Mouse (Mus musculus) forebrain, embryonic 16.5 days (tissue): ENCODE data around the gene 1700008O03Rik. TPM values are rescaled to one million over a fixed set of nuclear protein-coding genes. Genes with fewer than 3 reads are reported as not detected.
A peak's percentile ranks its signal among the peaks of the same experiment; 100 is the strongest.

Experiments
- ATAC-seq: fragments of 200-750 bp; cut with Nextera tagmentation; 2 replicates; pipeline ENCODE4 v1.8.0; 2017; ENCODE audit warnings: mild to moderate bottlenecking, moderate library complexity
- H3K27ac ChIP-seq: fragments of 300-500 bp; sonication (generic); 2 replicates; pipeline ENCODE4 v1.5.1; 2014; ENCODE audit warnings: low read length, control low read depth
- H3K27me3 ChIP-seq: fragments of 300-500 bp; sonication (generic); replicated peaks from 2 replicates; pipeline ENCODE4 v1.6.1; 2014; ENCODE audit warnings: low read length; ENCODE audit not compliant: control insufficient read depth, insufficient read depth
- H3K36me3 ChIP-seq: fragments of 300-500 bp; sonication (generic); 2 replicates; pipeline ENCODE4 v1.6.1; 2014; ENCODE audit not compliant: control insufficient read depth, insufficient read depth
- H3K4me1 ChIP-seq: fragments of 300-500 bp; sonication (generic); replicated peaks from 2 replicates; pipeline ENCODE4 v1.6.1; 2014; ENCODE audit warnings: low read length; ENCODE audit not compliant: control insufficient read depth, insufficient read depth
- H3K4me2 ChIP-seq: fragments of 300-500 bp; sonication (generic); 2 replicates; pipeline ENCODE4 v1.6.1; 2014; ENCODE audit warnings: mild to moderate bottlenecking, low read length, control low read depth
- H3K4me3 ChIP-seq: fragments of 300-500 bp; sonication (generic); replicated peaks from 2 replicates; pipeline ENCODE4 v1.5.1; 2014; ENCODE audit warnings: mild to moderate bottlenecking, low read length, control low read depth
- H3K9ac ChIP-seq: fragments of 300-500 bp; sonication (generic); replicated peaks from 2 replicates; pipeline ENCODE4 v1.6.1; 2014; ENCODE audit warnings: low read depth, low read length, control low read depth
- H3K9me3 ChIP-seq: fragments of 300-500 bp; sonication (generic); 2 replicates; pipeline ENCODE4 v1.6.1; 2016; ENCODE audit warnings: low read length; ENCODE audit not compliant: control insufficient read depth
- WGBS: fragments of 180-500 bp; shearing (Covaris S2); extraction: QIAGEN DNeasy Blood & Tissue Kit; methylation state at CpG from one replicate; pipeline ENCODE4 v1.1.7; 2014; 5-methylcytosine and 5-hydroxymethylcytosine counted together
- polyA plus RNA-seq: library from polyadenylated mRNA; unstranded; fragments of >200 nt; fragmentation: Nextera tagmentation; extraction: Ambion mirVana; gene quantifications from 2 replicates; pipeline ENCODE4 v1.2.1, GENCODE M21; 2015

The 1700008O03Rik gene
- polyA plus RNA-seq, 1 experiment from 2014 or later: 2.3 TPM

DNA sequence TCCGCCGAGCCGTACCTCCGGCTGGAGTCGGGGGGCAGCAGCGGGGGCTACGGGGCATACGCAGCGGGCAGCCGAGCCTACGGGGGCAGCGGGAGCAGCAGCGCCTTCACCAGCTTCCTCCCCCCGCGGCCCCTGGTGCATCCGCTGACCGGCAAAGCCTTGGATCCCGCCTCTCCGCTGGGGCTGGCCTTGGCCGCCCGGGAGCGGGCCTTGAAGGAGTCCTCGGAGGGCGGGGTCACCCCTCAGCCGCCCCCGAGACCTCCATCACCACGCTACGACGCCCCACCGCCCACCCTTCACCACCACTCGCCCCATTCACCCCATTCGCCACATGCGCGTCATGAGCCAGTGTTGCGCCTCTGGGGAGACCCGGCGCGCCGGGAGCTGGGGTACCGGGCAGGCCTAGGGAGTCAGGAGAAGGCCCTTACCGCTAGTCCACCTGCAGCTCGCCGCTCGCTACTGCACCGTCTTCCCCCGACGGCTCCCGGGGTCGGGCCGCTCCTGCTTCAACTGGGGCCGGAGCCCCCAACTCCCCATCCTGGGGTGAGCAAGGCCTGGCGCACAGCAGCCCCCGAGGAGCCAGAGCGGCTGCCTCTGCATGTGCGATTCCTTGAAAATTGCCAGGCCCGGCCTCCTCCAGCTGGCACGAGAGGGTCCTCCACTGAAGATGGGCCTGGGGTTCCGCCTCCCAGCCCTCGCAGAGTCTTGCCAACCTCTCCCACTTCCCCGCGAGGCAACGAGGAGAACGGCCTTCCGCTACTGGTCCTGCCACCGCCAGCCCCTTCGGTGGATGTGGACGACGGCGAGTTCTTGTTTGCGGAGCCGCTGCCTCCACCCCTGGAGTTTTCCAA is 32.6 kb downstream of the 1700008O03Rik start:
- Histone ChIP-seq H3K4me1 (peaks cover 35% of the 10 kb centered on the region), H3K4me3 (no peak overlapping the region)
- whole genome bisulfite sequencing: 2% methylated on average over 70 of the region's 71 CpGs

DNA sequence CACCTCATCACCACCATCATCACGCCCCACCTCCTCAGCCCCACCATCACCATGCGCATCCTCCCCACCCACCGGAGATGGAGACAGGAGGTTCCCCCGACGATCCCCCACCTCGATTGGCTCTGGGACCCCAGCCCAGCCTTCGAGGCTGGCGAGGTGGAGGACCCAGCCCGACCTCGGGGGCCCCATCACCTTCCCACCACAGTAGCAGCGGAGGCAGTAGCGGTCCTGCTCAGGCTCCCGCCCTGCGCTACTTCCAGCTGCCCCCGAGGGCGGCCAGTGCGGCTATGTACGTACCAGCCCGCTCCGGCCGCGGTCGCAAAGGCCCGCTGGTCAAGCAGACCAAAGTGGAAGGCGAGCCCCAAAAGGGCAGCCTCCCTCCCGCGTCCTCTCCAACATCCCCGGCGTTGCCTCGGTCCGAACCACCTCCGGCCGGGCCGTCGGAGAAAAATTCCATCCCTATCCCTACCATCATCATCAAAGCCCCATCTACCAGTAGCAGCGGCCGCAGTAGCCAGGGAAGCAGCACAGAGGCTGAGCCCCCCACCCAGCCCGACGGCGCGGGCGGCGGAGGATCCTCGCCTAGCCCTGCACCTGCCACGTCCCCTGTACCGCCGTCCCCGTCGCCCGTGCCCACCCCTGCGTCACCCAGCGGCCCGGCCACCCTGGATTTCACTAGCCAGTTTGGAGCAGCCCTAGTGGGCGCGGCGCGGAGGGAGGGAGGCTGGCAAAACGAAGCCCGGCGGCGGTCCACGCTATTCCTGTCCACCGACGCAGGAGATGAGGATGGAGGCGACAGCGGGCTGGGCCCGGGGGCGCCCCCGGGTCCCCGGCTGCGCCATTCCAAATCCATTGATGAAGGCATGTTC is 33.5 kb downstream of the 1700008O03Rik start:
- no peaks in the 10 kb centered on the region for H3K36me3 ChIP-seq
- no peak overlapping the region for H3K4me3 ChIP-seq
- H3K4me1 ChIP-seq: peaks cover 29% of the 10 kb centered on the region
- WGBS: 4% methylated on average over 63 of the region's 71 CpGs
- peak overlapping the region; percentile 29 for H3K9ac ChIP-seq
- no peak overlapping the region for H3K27ac ChIP-seq
- no peak overlapping the region for H3K4me2 ChIP-seq
- no peak; the same call in 1 of the 2 replicates for ATAC-seq
- peaks cover 56% of the 10 kb centered on the region for H3K27me3 ChIP-seq
- H3K9me3 ChIP-seq: no peaks in the 10 kb centered on the region

More for the DNA sequence above, 32.6 kb downstream of the 1700008O03Rik start:
- Histone ChIP-seq H3K27ac (no peak overlapping the region), H3K4me2 (no peak overlapping the region; the same call in 1 of the 2 replicates), H3K36me3 (no peaks in the 10 kb centered on the region), H3K27me3 (peaks cover 64% of the 10 kb centered on the region), H3K9me3 (no peaks in the 10 kb centered on the region), H3K9ac (peak overlapping the region; percentile 29; the same call in 1 of the 2 replicates)
- no peak for ATAC-seq

DNA sequence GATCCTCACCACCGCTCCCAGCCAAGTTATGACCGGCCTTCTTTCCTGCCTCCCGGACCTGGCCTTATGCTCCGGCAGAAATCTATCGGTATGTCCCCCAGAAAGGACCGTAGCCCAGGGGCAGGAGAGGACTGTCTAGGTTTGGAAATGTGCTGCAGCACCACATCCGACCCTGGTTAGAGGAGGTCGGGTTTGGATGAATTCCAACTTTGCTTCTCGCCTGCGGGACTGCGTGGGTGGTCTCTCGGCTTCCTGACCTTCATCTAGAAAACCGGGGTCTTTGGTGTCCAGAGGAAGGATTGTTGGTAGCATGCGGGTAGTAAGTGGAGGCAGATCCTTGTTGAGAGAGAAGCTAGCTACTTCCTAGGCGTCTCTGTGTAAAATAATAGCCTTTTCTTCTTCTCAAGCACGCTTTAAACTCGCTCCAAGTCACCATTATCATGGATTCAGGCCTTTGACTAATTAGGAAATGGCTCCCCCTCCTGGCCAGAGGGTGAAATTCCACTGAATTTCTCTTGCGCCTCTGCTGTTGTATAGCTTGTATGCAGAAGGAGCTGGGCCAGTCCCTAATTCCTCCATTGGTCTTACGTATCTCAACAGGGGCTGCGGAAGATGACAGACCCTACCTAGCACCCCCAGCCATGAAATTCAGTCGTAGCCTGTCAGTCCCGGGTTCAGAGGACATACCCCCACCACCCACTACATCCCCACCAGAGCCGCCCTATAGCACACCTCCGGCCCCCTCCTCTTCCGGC is 34.5 kb downstream of the 1700008O03Rik start:
- Histone ChIP-seq H3K4me1 (peaks cover 26% of the 10 kb centered on the region), H3K27me3 (peaks cover 48% of the 10 kb centered on the region), H3K36me3 (peaks cover 2% of the 10 kb centered on the region; the same call in 1 of the 2 replicates), H3K4me3 (peak overlapping the region; percentile 11), H3K27ac (no peak overlapping the region), H3K9ac (peak overlapping the region; percentile 34), H3K9me3 (no peaks in the 10 kb centered on the region), H3K4me2 (peak overlapping the region; percentile 45)
- peak; percentile 48 for ATAC-seq
- 4% methylated on average over 25 of the region's 25 CpGs for WGBS

DNA sequence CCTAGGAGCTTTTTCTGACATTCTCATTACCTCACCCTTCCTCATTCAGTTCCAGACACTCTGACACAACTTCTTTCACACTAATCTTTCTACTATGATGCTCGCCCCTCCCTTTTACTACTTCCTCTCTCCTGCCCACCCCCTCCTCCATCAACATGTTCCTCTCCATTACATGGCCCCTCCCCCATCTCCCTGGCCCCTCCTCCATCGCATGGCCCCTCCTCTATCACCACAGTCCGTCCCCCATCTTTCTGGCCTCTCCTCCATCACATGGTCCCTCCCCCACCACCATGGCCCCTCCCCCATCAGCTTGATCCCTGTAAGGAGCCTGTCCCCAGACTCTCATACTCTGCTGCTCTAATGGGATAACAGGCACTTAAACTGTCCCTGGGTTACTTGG is 36.6 kb downstream of the 1700008O03Rik start:
- 22% methylated on average over 3 of the region's 3 CpGs for WGBS
- H3K27ac ChIP-seq: no peak overlapping the region
- H3K4me2 ChIP-seq: no peak overlapping the region
- peaks cover 29% of the 10 kb centered on the region for H3K27me3 ChIP-seq
- peaks cover 4% of the 10 kb centered on the region; the same call in 1 of the 2 replicates for H3K36me3 ChIP-seq
- peaks cover 26% of the 10 kb centered on the region for H3K4me1 ChIP-seq
- H3K4me3 ChIP-seq: no peak overlapping the region
- H3K9ac ChIP-seq: no peak overlapping the region
- no peak for ATAC-seq
- H3K9me3 ChIP-seq: no peaks in the 10 kb centered on the region

DNA sequence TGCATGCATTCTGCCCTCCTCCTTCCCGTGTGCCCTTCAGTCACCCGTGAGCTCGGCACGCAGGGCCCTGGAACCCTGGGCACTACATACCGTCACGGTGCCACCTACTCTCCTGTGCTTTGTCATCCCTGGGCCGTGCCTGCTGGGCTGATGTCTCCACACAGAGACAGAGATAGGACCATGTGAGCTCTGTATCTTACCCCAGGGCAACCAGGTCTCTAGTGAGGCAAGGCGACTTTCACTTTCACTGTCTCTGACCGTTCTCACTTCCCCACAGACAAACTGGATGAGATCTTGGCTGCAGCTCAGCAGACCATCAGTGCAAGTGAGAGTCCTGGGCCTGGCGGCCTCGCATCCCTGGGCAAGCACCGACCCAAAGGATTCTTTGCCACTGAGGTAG is 41.0 kb downstream of the 1700008O03Rik start:
- Histone ChIP-seq H3K9me3 (no peaks in the 10 kb centered on the region), H3K27ac (no peak overlapping the region), H3K9ac (no peak overlapping the region), H3K27me3 (no peaks in the 10 kb centered on the region), H3K4me3 (no peak overlapping the region), H3K4me1 (no peaks in the 10 kb centered on the region), H3K4me2 (no peak overlapping the region), H3K36me3 (peaks cover 8% of the 10 kb centered on the region; the same call in 1 of the 2 replicates)
- 86% methylated on average over 12 of the region's 12 CpGs for WGBS
- no peak for ATAC-seq

DNA sequence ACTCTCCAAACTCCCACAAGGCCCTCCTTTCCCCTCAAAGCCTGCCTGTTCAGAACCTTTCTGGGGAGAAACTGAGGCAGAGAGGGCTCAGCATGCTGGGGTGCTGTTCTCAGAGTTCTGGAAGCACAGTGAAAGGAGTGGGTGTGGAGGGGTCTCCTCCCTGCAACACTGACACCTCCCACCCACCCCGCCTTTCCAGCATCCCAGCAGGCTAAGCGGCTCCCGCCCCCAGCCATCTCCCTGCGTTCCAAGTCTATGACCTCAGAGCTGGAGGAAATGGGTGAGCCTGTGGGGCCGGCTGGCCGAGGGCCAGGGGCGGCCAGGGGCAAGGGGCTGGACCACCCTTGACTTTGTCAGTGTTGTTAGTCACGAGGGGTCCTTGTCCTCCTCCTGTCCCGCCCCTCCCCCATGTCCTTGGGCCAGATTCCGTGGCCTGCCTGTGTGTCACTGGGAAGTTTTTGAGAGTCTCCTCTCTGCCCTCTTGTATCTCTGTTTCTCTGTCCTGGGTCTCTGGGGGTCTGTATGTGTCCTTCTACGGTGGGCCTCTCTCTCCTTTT is 42.1 kb downstream of the 1700008O03Rik start:
- H3K4me3 ChIP-seq: no peak overlapping the region
- no peak overlapping the region for H3K27ac ChIP-seq
- H3K4me2 ChIP-seq: no peak overlapping the region
- H3K27me3 ChIP-seq: no peaks in the 10 kb centered on the region
- no peaks in the 10 kb centered on the region for H3K9me3 ChIP-seq
- H3K4me1 ChIP-seq: no peaks in the 10 kb centered on the region
- peaks cover 8% of the 10 kb centered on the region; the same call in 1 of the 2 replicates for H3K36me3 ChIP-seq
- WGBS: 31% methylated on average over 11 of the region's 11 CpGs
- H3K9ac ChIP-seq: no peak overlapping the region
- no peak for ATAC-seq

DNA sequence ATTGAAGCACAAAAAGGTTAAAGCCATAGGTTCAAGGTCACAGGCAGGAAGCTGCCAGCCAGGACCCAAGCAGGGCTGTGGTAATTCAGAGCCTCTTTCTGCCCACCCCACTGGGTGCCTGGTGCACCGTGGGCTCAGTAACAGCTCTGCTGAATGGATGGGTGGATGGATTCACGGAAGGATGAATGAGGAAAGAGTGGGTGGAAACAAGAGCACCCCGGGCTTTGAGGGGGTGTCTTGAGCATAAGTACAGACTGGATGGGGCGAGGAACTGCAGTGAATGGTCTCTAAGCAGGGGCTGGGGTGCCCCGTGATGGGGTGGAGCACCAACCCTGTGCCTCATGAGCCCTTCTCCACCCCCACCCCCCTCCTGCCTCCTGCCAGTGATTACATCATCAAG is 43.9 kb downstream of the 1700008O03Rik start:
- ATAC-seq: no peak
- peaks cover 8% of the 10 kb centered on the region; the same call in 1 of the 2 replicates for H3K36me3 ChIP-seq
- H3K9me3 ChIP-seq: no peaks in the 10 kb centered on the region
- H3K27me3 ChIP-seq: peaks cover 9% of the 10 kb centered on the region; the same call in 1 of the 2 replicates
- 74% methylated on average over 5 of the region's 5 CpGs for WGBS
- H3K4me3 ChIP-seq: no peak overlapping the region
- H3K4me2 ChIP-seq: no peak overlapping the region
- no peak overlapping the region for H3K27ac ChIP-seq
- H3K9ac ChIP-seq: no peak overlapping the region
- peaks cover 11% of the 10 kb centered on the region for H3K4me1 ChIP-seq

DNA sequence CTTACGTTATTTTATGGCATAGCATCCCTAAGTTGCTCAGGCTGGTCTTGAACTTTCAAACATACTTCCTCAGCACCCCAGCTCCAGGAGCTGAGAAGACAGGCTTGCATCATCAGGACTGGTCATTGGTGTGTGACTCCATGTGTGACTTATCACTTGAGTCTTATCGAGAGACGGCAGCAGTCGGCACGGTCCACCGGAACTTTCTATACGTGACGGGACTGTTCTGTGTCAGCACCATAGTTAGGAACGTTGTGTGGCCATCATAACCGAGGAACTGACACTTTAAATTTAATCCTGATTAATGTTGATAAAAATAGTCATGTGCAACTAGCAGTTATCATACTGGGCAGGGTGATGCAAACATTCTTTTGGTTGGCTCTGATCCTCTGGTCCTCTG is 44.5 kb downstream of the 1700008O03Rik start:
- Histone ChIP-seq H3K4me3 (no peak overlapping the region), H3K27ac (no peak overlapping the region), H3K36me3 (peaks cover 6% of the 10 kb centered on the region; the same call in 1 of the 2 replicates), H3K9me3 (no peaks in the 10 kb centered on the region), H3K9ac (no peak overlapping the region), H3K27me3 (peaks cover 9% of the 10 kb centered on the region; the same call in 1 of the 2 replicates), H3K4me1 (peaks cover 16% of the 10 kb centered on the region), H3K4me2 (no peak overlapping the region)
- 91% methylated on average over 10 of the region's 10 CpGs for WGBS
- no peak for ATAC-seq
